Mouse (Mus musculus) thymus, adult 18-20 months (tissue): ENCODE measurements around the gene Jun.

Experiments
- DNase-seq, 2 experiments: peaks; one replicate each; pipeline ENCODE4 v3.0.0; 2022; ENCODE audit warnings: mixed read lengths in 2 of 2

Jun gene

DNA sequence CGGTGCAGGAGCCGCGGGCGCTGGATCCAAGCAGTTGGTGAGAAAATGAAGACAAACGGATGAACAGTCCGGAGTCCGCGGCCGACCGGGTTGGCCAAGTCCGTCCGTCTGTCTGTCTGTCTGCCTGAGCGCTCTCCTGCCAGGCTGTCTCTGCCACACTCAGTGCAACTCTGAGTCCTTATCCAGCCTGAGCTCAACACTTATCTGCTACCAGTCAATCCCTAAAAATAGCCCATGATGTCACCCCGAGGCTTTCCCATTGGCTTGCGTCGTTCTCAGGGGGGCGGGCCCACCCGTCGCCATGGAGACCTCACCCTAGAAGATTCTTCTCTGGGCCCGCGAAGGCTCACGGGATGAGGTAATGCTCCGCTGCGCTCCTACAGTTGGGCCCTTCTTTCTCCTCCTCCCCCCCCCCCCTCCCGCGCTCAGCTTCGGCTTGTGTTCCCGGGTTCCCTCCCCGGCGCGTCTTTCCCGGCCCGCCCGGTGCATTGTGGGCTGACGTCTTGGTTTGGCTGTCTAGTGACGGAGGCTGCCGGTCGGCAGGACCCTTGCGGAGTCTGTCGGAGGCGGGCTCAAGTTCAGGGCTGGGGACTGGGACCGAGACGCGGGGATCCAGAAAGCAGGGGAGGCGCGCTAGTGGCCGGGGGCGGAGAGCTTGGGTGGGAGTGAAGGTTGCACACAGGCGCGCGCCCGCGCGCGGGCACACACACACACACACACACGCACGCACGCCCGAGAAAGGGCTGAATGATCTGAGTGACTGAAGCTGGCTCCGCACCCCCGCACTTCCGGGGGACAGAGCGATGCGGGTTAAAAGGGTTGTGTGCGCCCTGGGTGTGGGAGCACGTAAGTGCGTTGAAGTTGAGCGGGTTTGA lies at the start of gene Jun:
Jun (minus strand) TSS at position 198 of the 875 bp plus-strand sequence.
- DNase-seq = peak; percentile 98 to 100

- DNase-seq = no peak
These were observed 49.7 kb upstream of the Jun start for GRCm38 (mm10) chr4:95101684-95102083.

GRCm38 (mm10) chr4:95100694-95101093 lies 48.7 kb upstream of the Jun start:
- no peak for DNase-seq

DNA sequence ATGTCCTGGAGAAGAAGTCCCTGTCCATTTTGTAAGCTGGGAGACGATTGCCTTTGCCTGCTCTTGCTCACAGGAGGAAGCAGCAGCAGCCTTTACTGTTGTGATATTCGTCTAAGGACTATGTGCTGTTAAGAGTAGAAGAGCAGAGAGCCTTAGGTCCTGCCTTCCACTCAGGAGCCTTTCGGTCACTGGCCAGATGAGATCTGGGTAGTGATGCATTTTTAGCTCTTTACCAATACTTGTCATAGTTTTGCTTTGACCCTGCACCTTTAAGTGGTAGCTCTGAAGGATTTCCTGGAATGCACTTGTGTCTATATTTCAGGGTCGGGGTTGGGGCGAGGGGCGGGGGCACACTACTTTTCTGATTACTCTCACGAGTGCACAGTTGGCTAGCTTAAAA lies 47.4 kb upstream of the Jun start:
- no peak for DNase-seq

GRCm38 (mm10) chr4:95098722-95099097 lies 46.7 kb upstream of the Jun start:
- no peak for DNase-seq

DNA sequence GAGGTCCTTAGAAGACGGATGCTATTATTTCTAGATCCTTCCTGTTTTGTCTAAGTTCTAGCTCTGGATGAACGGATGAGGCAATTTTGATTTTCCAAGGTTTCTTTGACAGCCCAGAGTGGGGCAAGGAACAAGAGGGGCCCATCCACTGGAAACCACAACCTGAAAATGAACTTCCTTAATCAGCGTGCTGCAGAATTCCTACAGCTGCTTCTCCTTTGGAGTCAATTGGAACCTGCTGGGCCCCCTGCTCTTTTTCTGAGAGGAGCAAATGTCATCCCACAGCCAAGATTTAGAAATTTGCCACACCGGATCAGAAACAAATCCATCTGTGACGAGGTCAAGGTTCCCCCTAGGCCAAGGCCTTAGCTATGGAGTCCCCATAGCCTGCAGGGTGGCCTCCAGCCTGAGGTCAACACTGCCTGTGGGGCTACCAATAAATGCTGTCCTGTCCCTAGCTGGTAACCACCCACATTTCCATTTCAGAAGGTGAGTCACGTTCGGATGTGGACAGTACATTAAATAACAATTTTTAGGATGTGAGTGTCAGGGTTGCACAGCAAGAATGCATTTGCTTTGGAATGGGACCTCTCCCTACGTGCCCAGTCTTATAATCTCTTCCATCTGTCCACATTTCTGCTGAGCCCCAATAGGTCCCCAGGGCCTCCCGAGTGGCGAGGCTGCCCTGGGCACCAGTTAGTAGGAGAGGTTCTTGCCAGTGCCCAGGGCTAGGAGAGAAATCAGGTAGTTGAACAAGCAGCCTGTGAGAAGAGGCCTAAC lies 46.1 kb upstream of the Jun start:
- no peak for DNase-seq

GRCm38 (mm10) chr4:95096731-95097130 lies 44.7 kb upstream of the Jun start:
- no peak for DNase-seq

DNA sequence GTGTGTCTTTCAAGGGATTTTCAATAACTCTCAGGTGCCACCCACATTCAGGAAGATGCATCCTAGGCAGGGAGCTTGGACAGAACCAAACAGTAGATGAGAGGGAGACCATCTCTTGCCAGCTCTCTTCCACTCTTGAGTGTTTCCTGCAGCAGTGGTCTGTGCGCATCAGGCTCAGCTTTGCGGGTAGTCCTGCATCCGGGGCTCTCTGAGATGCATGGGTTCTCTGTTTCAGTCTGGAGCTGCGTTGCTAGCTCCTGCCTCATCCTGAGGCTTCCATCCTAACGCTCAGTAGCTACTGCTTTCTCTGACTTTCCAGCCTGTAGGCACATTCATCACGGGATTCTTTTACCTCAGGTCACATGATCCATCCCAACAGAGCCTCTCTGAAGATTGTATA lies 43.9 kb upstream of the Jun start:
- no peak for DNase-seq

GRCm38 (mm10) chr4:95095355-95095754 lies 43.3 kb upstream of the Jun start:
- DNase-seq = no peak

GRCm38 (mm10) chr4:95094700-95095113 lies 42.7 kb upstream of the Jun start:
- no peak for DNase-seq

GRCm38 (mm10) chr4:95093615-95094014 lies 41.6 kb upstream of the Jun start:
- DNase-seq = no peak

DNA sequence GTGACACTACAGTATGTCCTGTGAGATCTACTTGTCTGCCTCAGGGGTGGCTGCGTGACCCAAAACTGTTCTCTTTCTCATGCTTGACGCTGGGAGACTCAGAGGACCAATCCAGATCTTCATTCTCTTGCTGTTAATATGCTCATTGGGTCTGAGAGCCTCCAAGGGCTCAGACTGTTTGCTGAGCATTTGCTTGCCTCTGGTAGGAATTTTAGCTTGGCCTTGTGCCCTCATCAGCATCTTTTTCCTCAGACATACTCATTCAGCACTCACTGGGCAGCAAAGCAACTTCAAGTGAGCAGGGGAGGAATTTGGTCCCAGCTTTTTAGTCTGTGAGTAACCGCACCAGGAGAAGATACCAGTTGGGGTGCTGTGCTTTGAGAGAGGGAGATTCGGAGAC lies 40.5 kb upstream of the Jun start:
- no peak for DNase-seq

GRCm38 (mm10) chr4:95091536-95091935 lies 39.5 kb upstream of the Jun start:
- no peak for DNase-seq

DNA sequence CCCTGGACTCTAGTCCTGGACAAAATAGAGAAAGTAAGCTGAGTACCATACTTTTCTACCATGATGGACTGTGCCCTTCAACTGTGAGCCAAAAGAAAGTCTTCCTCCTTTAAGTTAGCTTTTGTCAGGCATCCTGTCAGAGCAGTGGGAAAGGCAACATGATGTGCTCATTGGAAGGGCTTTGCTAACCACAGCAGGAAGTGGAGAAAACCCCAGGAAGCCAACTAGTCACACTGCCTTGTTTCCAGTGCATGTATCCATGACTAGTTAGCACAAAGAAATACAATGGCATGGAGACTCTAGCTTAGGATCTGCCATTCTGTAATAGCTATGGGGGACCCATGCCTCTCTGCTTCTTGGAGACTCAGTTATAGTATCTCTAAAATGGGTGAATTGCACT lies 37.9 kb upstream of the Jun start:
- DNase-seq = no peak

DNA sequence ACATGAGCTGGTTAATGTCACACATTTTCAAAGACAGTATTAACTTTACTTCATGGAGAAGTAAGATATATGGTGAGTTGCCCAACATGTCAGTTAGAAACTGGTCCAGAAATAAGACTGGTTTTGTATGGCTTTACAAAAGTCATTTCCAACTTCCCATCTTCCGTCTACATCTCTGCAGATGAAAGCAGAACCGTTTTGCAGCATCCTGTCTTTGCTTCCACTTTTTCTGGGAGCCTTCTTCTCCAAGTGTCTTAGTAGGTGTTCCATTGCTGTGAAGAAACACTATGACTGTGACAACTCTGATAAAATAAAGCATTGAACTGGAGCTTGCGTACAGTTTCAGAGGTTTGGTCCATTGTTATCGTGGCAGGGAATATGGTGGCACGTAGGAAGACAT lies 37.0 kb upstream of the Jun start:
- DNase-seq = no peak

- no peak for DNase-seq
These were observed 31.9 kb upstream of the Jun start for GRCm38 (mm10) chr4:95083957-95084356.

- no peak for DNase-seq
These were observed 31.2 kb upstream of the Jun start for GRCm38 (mm10) chr4:95083191-95083729.

DNA sequence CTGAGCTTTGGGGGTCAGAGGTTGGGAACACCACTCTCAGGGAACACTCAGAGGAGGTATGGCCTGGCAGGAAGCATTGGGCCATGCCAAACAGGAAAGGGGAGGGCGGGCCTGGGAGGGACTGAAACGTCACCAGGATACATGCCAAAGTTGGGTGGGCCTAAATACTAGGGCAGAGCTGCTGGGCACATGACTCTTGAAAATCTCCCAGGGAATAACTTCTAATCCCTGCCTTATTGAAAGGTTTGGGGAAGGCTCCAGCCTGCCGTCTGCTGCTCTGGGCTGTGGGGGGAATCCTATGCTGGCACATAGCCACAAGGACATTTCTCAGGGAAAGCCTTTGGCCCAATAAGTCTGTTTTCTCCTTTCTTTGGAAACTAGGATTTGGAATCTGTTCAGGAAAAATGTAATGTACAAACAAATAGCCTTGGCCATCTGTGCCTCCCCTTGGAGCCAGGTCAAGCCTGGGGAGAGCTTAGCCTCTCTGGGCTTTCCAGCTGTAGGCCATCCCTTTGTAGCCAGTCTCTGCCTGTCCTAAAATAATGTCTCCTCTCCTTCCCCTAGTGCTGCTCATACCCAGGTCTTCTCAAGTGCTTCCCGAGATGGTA lies 30.6 kb upstream of the Jun start:
- DNase-seq = no peak

GRCm38 (mm10) chr4:95081632-95082031 lies 29.6 kb upstream of the Jun start:
- DNase-seq = no peak

DNA sequence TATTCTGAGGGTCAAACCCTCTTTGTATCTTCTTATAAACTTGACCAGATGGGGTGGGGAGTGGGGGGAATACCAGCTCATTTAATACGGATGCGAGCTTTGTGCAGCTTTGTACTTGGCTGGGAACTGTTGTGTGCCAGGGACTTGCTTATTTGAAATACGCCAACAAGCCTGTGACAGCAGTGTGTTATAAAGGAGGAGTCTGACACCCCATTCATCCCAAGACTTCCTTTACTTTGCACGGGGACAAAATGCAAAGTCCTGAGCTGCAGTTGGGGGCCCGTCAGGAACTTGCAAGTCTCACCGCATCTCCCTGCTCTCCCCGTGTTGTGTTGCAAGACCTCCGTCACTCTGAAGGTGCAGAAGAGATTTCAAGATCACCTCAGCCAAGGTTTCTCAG lies 26.6 kb upstream of the Jun start:
- DNase-seq = no peak

- no peak for DNase-seq
These were observed 24.3 kb upstream of the Jun start for GRCm38 (mm10) chr4:95076279-95076678.

GRCm38 (mm10) chr4:95075591-95076002 lies 23.6 kb upstream of the Jun start:
- DNase-seq = no peak

DNA sequence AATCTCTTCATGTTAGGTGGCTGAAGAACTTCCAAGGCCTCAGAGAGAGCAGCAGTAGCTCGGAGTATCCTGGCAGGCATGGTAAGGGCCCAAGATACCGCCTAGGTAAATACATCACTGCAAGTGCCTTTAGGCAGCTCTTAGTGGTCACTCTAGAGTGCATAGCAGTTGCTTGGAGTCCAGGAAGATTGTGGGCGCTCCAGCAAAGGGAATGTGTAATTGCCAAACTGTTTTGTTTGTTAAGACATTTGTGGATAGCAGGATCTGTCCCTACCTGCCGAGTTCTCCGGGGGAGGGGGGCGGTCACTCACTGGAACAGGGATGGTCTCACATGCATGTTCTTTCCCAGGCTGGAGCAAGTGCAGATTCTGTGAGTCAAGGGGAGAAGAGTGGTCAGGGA lies 22.3 kb upstream of the Jun start:
- DNase-seq = no peak
